Mouse (Mus musculus): ENCODE data around the gene Arl5a.

- TF ChIP-seq POLR2A (IDR thresholded peaks at IDR 0.05; ENCODE audit: borderline replicate concordance, extremely low read depth, low read depth, low read length) (no peak), CTCF (IDR thresholded peaks at IDR 0.05; ENCODE audit: insufficient read depth, low read length) (no peak)
Measured at GRCm38 (mm10) chr2:52422871-52423610, 1.7 kb downstream of the Arl5a start.
